Mouse (Mus musculus) adrenal gland (tissue): Measurements from ENCODE around the gene Agpat1.

Experiments used
- intact Hi-C: fragments of 180-260 bp; cut with DNase I; formaldehyde crosslinking; loops from one replicate; pipeline ENCODE4 v1.15.1; 2025

Agpat1 gene

GRCm38 (mm10) chr17:34652546-34652945 lies 48.5 kb downstream of the Agpat1 start:
- intact Hi-C loops = loop anchor here (2.0 to 5.0 kb wide), 2 partner anchors 35 to 60 kb away; partner anchors contain the start of gene Egfl8

- intact Hi-C loops = loop anchor here (2.0 to 5.0 kb wide), 2 partner anchors 36 to 60 kb away; partner anchors contain the start of gene Egfl8
Observed at GRCm38 (mm10) chr17:34652985-34653384, 48.9 kb downstream of the Agpat1 start.

GRCm38 (mm10) chr17:34653746-34654285 lies 49.8 kb downstream of the Agpat1 start:
- intact Hi-C loops = loop anchor here (2.0 to 5.0 kb wide), 2 partner anchors 37 to 59 kb away; partner anchors contain the start of gene Egfl8

- intact Hi-C loops = loop anchor here (5.0 kb wide), 1 partner anchor 37 kb away; the partner anchor contains the start of gene Egfl8
Observed at GRCm38 (mm10) chr17:34654392-34654791, 50.3 kb downstream of the Agpat1 start.

- intact Hi-C loops = no loop called here
Observed at GRCm38 (mm10) chr17:34655160-34655559, 51.1 kb downstream of the Agpat1 start.

GRCm38 (mm10) chr17:34655581-34655991 lies 51.5 kb downstream of the Agpat1 start:
- intact Hi-C loops = no loop called here

GRCm38 (mm10) chr17:34656666-34657065 lies 52.6 kb downstream of the Agpat1 start:
- intact Hi-C loops = no loop called here

GRCm38 (mm10) chr17:34657271-34657670 lies 53.2 kb downstream of the Agpat1 start:
- intact Hi-C loops = no loop called here

GRCm38 (mm10) chr17:34658145-34658544 lies 54.1 kb downstream of the Agpat1 start:
- intact Hi-C loops = no loop called here

GRCm38 (mm10) chr17:34658591-34658990 lies 54.5 kb downstream of the Agpat1 start:
- intact Hi-C loops = no loop called here

GRCm38 (mm10) chr17:34659181-34659896 lies 55.3 kb downstream of the Agpat1 start:
- intact Hi-C loops = no loop called here

GRCm38 (mm10) chr17:34659897-34660214 lies 55.8 kb downstream of the Agpat1 start:
- intact Hi-C loops = no loop called here

GRCm38 (mm10) chr17:34660259-34660820 lies 56.3 kb downstream of the Agpat1 start:
- intact Hi-C loops = no loop called here

GRCm38 (mm10) chr17:34661121-34661591 lies 57.1 kb downstream of the Agpat1 start:
- intact Hi-C loops = no loop called here

- intact Hi-C loops = no loop called here
Observed at GRCm38 (mm10) chr17:34662468-34662867, 58.4 kb downstream of the Agpat1 start.

- intact Hi-C loops = no loop called here
Observed at GRCm38 (mm10) chr17:34662978-34663377, 58.9 kb downstream of the Agpat1 start.
